Mouse (Mus musculus): Measurements from ENCODE around the gene Lama5. TPM values are rescaled to one million over a fixed set of nuclear protein-coding genes. Genes with fewer than 3 reads are reported as not detected.

The Lama5 gene
- total RNA-seq, 2 experiments from 2014 or later, result 0.09 TPM; not detected in 1

- ATAC-seq (replicated peaks; ENCODE audit: low FRiP score, poor library complexity, severe bottlenecking), result peak; percentile 29
Observed at GRCm38 (mm10) chr2:180256296-180257000, 30.8 kb upstream of the Lama5 start.

- no peak for ATAC-seq (replicated peaks; ENCODE audit: low FRiP score, poor library complexity, severe bottlenecking)
Observed at GRCm38 (mm10) chr2:180255701-180256100, 30.0 kb upstream of the Lama5 start.

- no peak for ATAC-seq (replicated peaks; ENCODE audit: low FRiP score, poor library complexity, severe bottlenecking)
Observed at GRCm38 (mm10) chr2:180254436-180255209, 29.0 kb upstream of the Lama5 start.

GRCm38 (mm10) chr2:180251838-180252237 lies 26.2 kb upstream of the Lama5 start:
- no peak for ATAC-seq (replicated peaks; ENCODE audit: low FRiP score, poor library complexity, severe bottlenecking)

GRCm38 (mm10) chr2:180250930-180251611 lies 25.4 kb upstream of the Lama5 start:
- peak; percentile 88 for ATAC-seq (replicated peaks; ENCODE audit: low FRiP score, poor library complexity, severe bottlenecking)

- no peak for ATAC-seq (replicated peaks; ENCODE audit: low FRiP score, poor library complexity, severe bottlenecking)
Observed at GRCm38 (mm10) chr2:180248947-180249660, 23.4 kb upstream of the Lama5 start.

- ATAC-seq (replicated peaks; ENCODE audit: low FRiP score, poor library complexity, severe bottlenecking), result no peak
Observed at GRCm38 (mm10) chr2:180247916-180248315, 22.3 kb upstream of the Lama5 start.

- ATAC-seq (replicated peaks; ENCODE audit: low FRiP score, poor library complexity, severe bottlenecking), result no peak
Observed at GRCm38 (mm10) chr2:180243108-180243507, 17.4 kb upstream of the Lama5 start.

GRCm38 (mm10) chr2:180238591-180238990 lies 12.9 kb upstream of the Lama5 start:
- no peak for ATAC-seq (replicated peaks; ENCODE audit: low FRiP score, poor library complexity, severe bottlenecking)

- no peak for ATAC-seq (replicated peaks; ENCODE audit: low FRiP score, poor library complexity, severe bottlenecking)
Observed at GRCm38 (mm10) chr2:180237601-180238345, 12.1 kb upstream of the Lama5 start.

- peak; percentile 86 for ATAC-seq (replicated peaks; ENCODE audit: low FRiP score, poor library complexity, severe bottlenecking)
Observed at GRCm38 (mm10) chr2:180236930-180237329, 11.3 kb upstream of the Lama5 start.

GRCm38 (mm10) chr2:180236500-180236899 lies 10.8 kb upstream of the Lama5 start:
- peak; percentile 59 for ATAC-seq (replicated peaks; ENCODE audit: low FRiP score, poor library complexity, severe bottlenecking)

- no peak for ATAC-seq (replicated peaks; ENCODE audit: low FRiP score, poor library complexity, severe bottlenecking)
Observed at GRCm38 (mm10) chr2:180235788-180236187, 10.1 kb upstream of the Lama5 start.

- no peak for ATAC-seq (replicated peaks; ENCODE audit: low FRiP score, poor library complexity, severe bottlenecking)
Observed at GRCm38 (mm10) chr2:180234980-180235379, 9.3 kb upstream of the Lama5 start.

- ATAC-seq (replicated peaks; ENCODE audit: low FRiP score, poor library complexity, severe bottlenecking), result no peak
Observed at GRCm38 (mm10) chr2:180234353-180234752, 8.7 kb upstream of the Lama5 start.

- ATAC-seq (replicated peaks; ENCODE audit: low FRiP score, poor library complexity, severe bottlenecking), result no peak
Observed at GRCm38 (mm10) chr2:180233101-180233904, 7.6 kb upstream of the Lama5 start.

- no peak for ATAC-seq (replicated peaks; ENCODE audit: low FRiP score, poor library complexity, severe bottlenecking)
Observed at GRCm38 (mm10) chr2:180230482-180230881, 4.8 kb upstream of the Lama5 start.

- no peak for ATAC-seq (replicated peaks; ENCODE audit: low FRiP score, poor library complexity, severe bottlenecking)
Observed at GRCm38 (mm10) chr2:180229129-180229528, 3.5 kb upstream of the Lama5 start.

GRCm38 (mm10) chr2:180228592-180228991 lies 2.9 kb upstream of the Lama5 start:
- ATAC-seq (replicated peaks; ENCODE audit: low FRiP score, poor library complexity, severe bottlenecking), result no peak

Data from erythroblast, adult 5-6 weeks (primary cell).